Mouse (Mus musculus) cortical plate, adult 2 months (tissue): ENCODE data around the gene Gng8.

Experiments used
- CTCF ChIP-seq: fragments of 200-500 bp; IDR thresholded peaks from 2 replicates; pipeline ENCODE4 v1.5.1; 2011; ENCODE audit warnings: mild to moderate bottlenecking, control low read depth, low read length; ENCODE audit not compliant: insufficient read depth; ENCODE audit errors: extremely low read depth
- POLR2A ChIP-seq: fragments of 200-500 bp; IDR thresholded peaks from 2 replicates; pipeline ENCODE4 v1.6.1; 2011; ENCODE audit warnings: mild to moderate bottlenecking, low read length, control low read depth; ENCODE audit not compliant: insufficient read depth; ENCODE audit errors: extremely low read depth

GRCm38 (mm10) chr7:16906889-16907559 is 15.4 kb downstream of the Gng8 start:
- TF ChIP-seq CTCF, result no peak
- no peak for TF ChIP-seq POLR2A
